Mouse (Mus musculus) stomach, embryonic 15.5 days (tissue): ENCODE measurements around the gene Ctcf. TPM values are rescaled to one million over a fixed set of nuclear protein-coding genes. Genes with fewer than 3 reads are reported as not detected.
A peak's percentile ranks its signal among the peaks of the same experiment; 100 is the strongest.

Source experiments
- ATAC-seq: fragments of 200-750 bp; cut with Nextera tagmentation; 2 replicates; pipeline ENCODE4 v1.8.0; 2017; ENCODE audit warnings: low read depth, moderate number of reproducible peaks, moderate TSS enrichment; ENCODE audit not compliant: insufficient read depth, low FRiP score
- H3K27ac ChIP-seq: fragments of 300-500 bp; sonication (generic); 2 replicates; pipeline ENCODE4 v1.5.1; 2015; ENCODE audit warnings: mild to moderate bottlenecking, inconsistent platforms
- H3K27me3 ChIP-seq: fragments of 300-500 bp; sonication (generic); replicated peaks from 2 replicates; pipeline ENCODE4 v1.6.1; 2015; ENCODE audit warnings: inconsistent platforms
- H3K36me3 ChIP-seq: fragments of 300-500 bp; sonication (generic); 2 replicates; pipeline ENCODE4 v1.6.1; 2015; ENCODE audit warnings: inconsistent platforms
- H3K4me1 ChIP-seq: fragments of 300-500 bp; sonication (generic); 2 replicates; pipeline ENCODE4 v1.6.1; 2015; ENCODE audit warnings: inconsistent platforms
- H3K4me2 ChIP-seq: fragments of 300-500 bp; sonication (generic); 2 replicates; pipeline ENCODE4 v1.6.1; 2015; ENCODE audit warnings: mild to moderate bottlenecking, inconsistent platforms
- H3K4me3 ChIP-seq: fragments of 300-500 bp; sonication (generic); replicated peaks from 2 replicates; pipeline ENCODE4 v1.5.1; 2015; ENCODE audit warnings: inconsistent platforms
- H3K9ac ChIP-seq: fragments of 300-500 bp; sonication (generic); 2 replicates; pipeline ENCODE4 v1.6.1; 2015; ENCODE audit warnings: inconsistent platforms
- H3K9me3 ChIP-seq: fragments of 300-500 bp; sonication (generic); 2 replicates; pipeline ENCODE4 v1.6.1; 2016; ENCODE audit warnings: inconsistent platforms
- WGBS: fragments of 180-500 bp; shearing (Covaris S2); methylation state at CpG from one replicate; pipeline ENCODE4 v1.1.7; 2015; 5-methylcytosine and 5-hydroxymethylcytosine counted together
- polyA plus RNA-seq: library from polyadenylated mRNA; unstranded; fragments of >200 nt; fragmentation: Nextera tagmentation; extraction: Ambion mirVana; gene quantifications from 2 replicates; pipeline ENCODE4 v1.2.1, GENCODE M21; 2015

Gene Ctcf
- polyA plus RNA-seq, 1 experiment from 2014 or later: 112 TPM

GRCm38 (mm10) chr8:105706426-105706825, 70.1 kb downstream of the Ctcf start:
- H3K36me3 ChIP-seq: 0 out of 2 replicates have a peak, but pooled peaks cover 10% of the 10 kb centered on the region
- no peak overlapping the region for H3K9ac ChIP-seq
- 81% methylated on average over 12 of the region's 12 CpGs for WGBS
- H3K9me3 ChIP-seq: no peaks in the 10 kb centered on the region
- H3K4me3 ChIP-seq: no peak overlapping the region
- H3K4me2 ChIP-seq: 0 out of 2 replicates have a peak overlapping the region, but pooled peaks have one; percentile 95
- H3K4me1 ChIP-seq: peaks cover 12% of the 10 kb centered on the region
- H3K27me3 ChIP-seq: no peaks in the 10 kb centered on the region
- H3K27ac ChIP-seq: no peak overlapping the region
- ATAC-seq: no peak

GRCm38 (mm10) chr8:105707498-105708403, 71.4 kb downstream of the Ctcf start, which contains the start of the genes 4933405L10Rik and Enkd1:
Gene 4933405L10Rik (plus strand): TSS chr8:105707655.
Gene Enkd1 (minus strand): TSS chr8:105708210.
- 0 out of 2 replicates have a peak, but pooled peaks cover 7% of the 10 kb centered on the region for H3K36me3 ChIP-seq
- H3K27me3 ChIP-seq: no peaks in the 10 kb centered on the region
- H3K4me3 ChIP-seq: peak within 1 kb of the TSS; percentile 90
- ATAC-seq: peak; percentile 81
- peak within 1 kb of the TSS; percentile 95 for H3K4me2 ChIP-seq
- H3K27ac ChIP-seq: no peak within 1 kb of the TSS
- WGBS: under 1% methylated on average over 53 of the region's 55 CpGs
- peak within 1 kb of the TSS; percentile 64 for H3K9ac ChIP-seq
- 0 out of 2 replicates have a peak, but pooled peaks cover 5% of the 10 kb centered on the region for H3K4me1 ChIP-seq
- no peaks in the 10 kb centered on the region for H3K9me3 ChIP-seq

DNA sequence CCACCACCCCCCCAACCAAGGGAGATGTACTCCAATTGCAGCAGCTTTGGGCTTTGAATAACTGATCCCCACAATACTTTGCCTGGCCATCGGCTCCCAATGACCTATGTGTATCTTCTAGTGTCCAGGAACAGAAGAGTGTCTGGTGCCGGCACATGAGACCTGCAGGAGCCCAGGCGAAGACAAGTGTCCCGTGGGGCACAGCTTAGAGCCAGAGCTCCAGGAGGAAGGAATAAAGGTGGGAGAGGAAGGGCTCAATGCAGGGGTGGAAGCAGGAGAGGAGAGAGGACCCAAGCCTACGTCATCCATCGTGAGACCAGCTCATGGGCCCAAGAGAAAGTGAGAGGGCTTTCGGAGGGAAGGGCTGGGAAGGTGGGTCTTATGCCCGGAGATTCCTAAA, 72.3 kb downstream of the Ctcf start:
- Histone ChIP-seq H3K9me3 (no peaks in the 10 kb centered on the region), H3K36me3 (no peaks in the 10 kb centered on the region), H3K4me3 (no peak overlapping the region), H3K4me1 (0 out of 2 replicates have a peak, but pooled peaks cover 5% of the 10 kb centered on the region), H3K27me3 (no peaks in the 10 kb centered on the region), H3K9ac (no peak overlapping the region), H3K4me2 (no peak overlapping the region), H3K27ac (no peak overlapping the region)
- 90% methylated on average over 8 of the region's 8 CpGs for WGBS
- ATAC-seq: no peak

DNA sequence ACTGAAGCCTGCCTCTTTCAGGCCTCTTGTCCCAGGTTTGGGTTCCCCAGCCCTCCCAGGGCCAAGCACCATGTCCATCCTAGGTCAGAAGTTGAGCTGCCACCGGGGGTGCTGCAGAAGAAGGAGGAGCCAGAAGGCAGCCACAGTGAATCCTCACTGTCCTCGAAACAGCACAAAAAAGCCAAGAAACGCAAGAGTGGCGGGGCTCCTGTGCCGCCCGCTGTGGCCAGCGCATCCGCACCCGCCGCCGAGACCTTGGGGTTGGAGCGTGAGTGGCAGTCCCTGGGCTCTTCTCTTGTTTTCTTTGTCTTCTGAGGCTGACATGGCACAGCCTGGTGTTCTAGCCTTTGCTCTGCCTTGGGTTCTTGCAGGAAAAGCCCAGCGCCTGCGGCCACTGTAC, 72.9 kb downstream of the Ctcf start:
- WGBS: 82% methylated on average over 14 of the region's 14 CpGs
- Histone ChIP-seq H3K4me1 (0 out of 2 replicates have a peak, but pooled peaks cover 5% of the 10 kb centered on the region), H3K27ac (no peak overlapping the region), H3K4me2 (no peak overlapping the region), H3K36me3 (no peaks in the 10 kb centered on the region), H3K4me3 (no peak overlapping the region), H3K9me3 (no peaks in the 10 kb centered on the region), H3K27me3 (no peaks in the 10 kb centered on the region), H3K9ac (no peak overlapping the region)
- no peak for ATAC-seq

GRCm38 (mm10) chr8:105712286-105712685, 75.9 kb downstream of the Ctcf start:
- H3K9me3 ChIP-seq: no peaks in the 10 kb centered on the region
- WGBS: 75% methylated on average over 3 of the region's 3 CpGs
- no peak overlapping the region for H3K9ac ChIP-seq

DNA sequence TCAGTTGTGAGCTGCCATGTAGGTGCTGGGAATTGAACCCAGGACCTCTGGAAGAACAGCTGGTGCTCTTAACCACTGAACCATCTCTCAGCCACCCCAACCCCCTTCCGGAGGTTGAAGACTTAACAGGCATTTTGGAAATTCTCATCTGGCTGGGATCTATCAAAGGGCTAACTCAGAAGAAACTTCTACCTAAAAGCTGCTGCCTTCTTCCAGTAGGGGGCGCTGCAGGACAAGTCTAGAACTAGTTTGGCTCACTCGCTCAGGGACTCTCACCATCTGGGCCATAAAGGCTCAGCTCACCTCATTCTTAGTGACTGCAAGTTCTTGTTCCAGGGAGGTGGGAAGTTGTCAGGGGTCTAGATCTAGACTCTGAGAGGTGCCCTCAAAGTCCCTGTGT, 77.8 kb downstream of the Ctcf start:
- H3K4me2 ChIP-seq: no peak overlapping the region
- H3K4me3 ChIP-seq: no peak overlapping the region
- H3K9me3 ChIP-seq: no peaks in the 10 kb centered on the region
- no peaks in the 10 kb centered on the region for H3K36me3 ChIP-seq
- no peaks in the 10 kb centered on the region for H3K27me3 ChIP-seq
- H3K27ac ChIP-seq: peak overlapping the region; percentile 59; the same call in 1 of the 2 replicates
- ATAC-seq: no peak
- 5% methylated on average over 3 of the region's 3 CpGs for WGBS
- H3K4me1 ChIP-seq: no peaks in the 10 kb centered on the region
- H3K9ac ChIP-seq: no peak overlapping the region

More at GRCm38 (mm10) chr8:105712286-105712685, 75.9 kb downstream of the Ctcf start:
- ATAC-seq: no peak
- Histone ChIP-seq H3K4me1 (0 out of 2 replicates have a peak, but pooled peaks cover 2% of the 10 kb centered on the region), H3K27me3 (no peaks in the 10 kb centered on the region), H3K4me3 (no peak overlapping the region), H3K36me3 (no peaks in the 10 kb centered on the region), H3K27ac (no peak overlapping the region), H3K4me2 (no peak overlapping the region)

- no peak overlapping the region for H3K4me3 ChIP-seq
- no peaks in the 10 kb centered on the region for H3K4me1 ChIP-seq
- ATAC-seq: no peak
- 66% methylated on average over 6 of the region's 6 CpGs for WGBS
- no peak overlapping the region for H3K9ac ChIP-seq
- no peaks in the 10 kb centered on the region for H3K36me3 ChIP-seq
- H3K9me3 ChIP-seq: no peaks in the 10 kb centered on the region
- no peak overlapping the region for H3K4me2 ChIP-seq
- H3K27ac ChIP-seq: peak overlapping the region; percentile 59; the same call in 1 of the 2 replicates
- H3K27me3 ChIP-seq: no peaks in the 10 kb centered on the region
Observed at GRCm38 (mm10) chr8:105715042-105715441, 78.7 kb downstream of the Ctcf start.

- no peaks in the 10 kb centered on the region for H3K36me3 ChIP-seq
- 90% methylated on average over 15 of the region's 15 CpGs for WGBS
- H3K4me3 ChIP-seq: no peak overlapping the region
- no peak overlapping the region for H3K9ac ChIP-seq
- H3K9me3 ChIP-seq: no peaks in the 10 kb centered on the region
- H3K4me2 ChIP-seq: no peak overlapping the region
- no peaks in the 10 kb centered on the region for H3K27me3 ChIP-seq
- ATAC-seq: no peak
- no peaks in the 10 kb centered on the region for H3K4me1 ChIP-seq
- no peak overlapping the region for H3K27ac ChIP-seq
Observed at GRCm38 (mm10) chr8:105716302-105716945, 80.1 kb downstream of the Ctcf start.

DNA sequence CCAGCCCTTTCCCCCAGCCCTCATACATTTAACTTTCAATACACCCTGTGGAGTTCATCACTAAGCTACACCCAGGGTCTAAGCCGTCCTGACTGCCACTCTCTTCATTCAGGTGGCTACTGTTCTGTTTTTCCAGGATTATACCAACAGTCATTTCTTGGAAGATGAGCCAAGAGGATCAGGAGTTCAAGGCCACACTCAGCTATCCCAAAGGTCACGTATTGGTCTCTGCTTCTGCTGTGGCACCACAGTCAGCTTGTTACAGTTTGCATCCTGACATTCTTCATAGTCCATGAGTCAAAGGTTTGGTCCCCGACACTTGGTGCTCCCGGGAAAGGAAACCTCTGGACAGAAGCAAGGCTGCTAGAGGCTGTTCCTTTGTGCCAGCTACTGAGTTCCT, 83.3 kb downstream of the Ctcf start:
- Histone ChIP-seq H3K4me2 (no peak overlapping the region), H3K27me3 (no peaks in the 10 kb centered on the region), H3K4me1 (no peaks in the 10 kb centered on the region), H3K27ac (no peak overlapping the region), H3K36me3 (no peaks in the 10 kb centered on the region), H3K9me3 (no peaks in the 10 kb centered on the region), H3K9ac (no peak overlapping the region), H3K4me3 (no peak overlapping the region)
- ATAC-seq: no peak
- 80% methylated on average over 4 of the region's 4 CpGs for WGBS

DNA sequence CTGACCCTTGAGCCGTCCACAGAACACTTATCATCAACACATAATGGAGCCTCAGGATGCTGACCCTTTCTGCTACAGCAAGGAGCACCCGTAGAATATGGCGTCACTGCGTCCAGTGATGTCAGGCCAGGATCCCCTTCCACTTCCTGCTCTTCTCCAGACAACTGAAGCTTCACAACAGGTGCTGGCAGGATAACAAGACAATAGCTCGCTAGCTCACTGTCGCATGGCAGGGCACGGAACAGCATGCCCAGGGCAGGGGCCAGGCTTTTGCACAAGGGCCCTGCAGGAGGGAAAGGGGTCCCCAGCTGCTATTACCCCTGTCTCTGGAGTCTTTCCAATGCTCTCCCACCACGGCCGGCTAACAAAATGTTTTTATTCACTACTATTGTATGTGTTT, 86.5 kb downstream of the Ctcf start:
- H3K27me3 ChIP-seq: no peaks in the 10 kb centered on the region
- no peak overlapping the region for H3K4me2 ChIP-seq
- no peaks in the 10 kb centered on the region for H3K4me1 ChIP-seq
- 89% methylated on average over 9 of the region's 9 CpGs for WGBS
- no peak overlapping the region for H3K4me3 ChIP-seq
- H3K36me3 ChIP-seq: peaks cover 6% of the 10 kb centered on the region; the same call in 1 of the 2 replicates
- H3K9me3 ChIP-seq: no peaks in the 10 kb centered on the region
- no peak for ATAC-seq
- H3K9ac ChIP-seq: no peak overlapping the region
- no peak overlapping the region for H3K27ac ChIP-seq

DNA sequence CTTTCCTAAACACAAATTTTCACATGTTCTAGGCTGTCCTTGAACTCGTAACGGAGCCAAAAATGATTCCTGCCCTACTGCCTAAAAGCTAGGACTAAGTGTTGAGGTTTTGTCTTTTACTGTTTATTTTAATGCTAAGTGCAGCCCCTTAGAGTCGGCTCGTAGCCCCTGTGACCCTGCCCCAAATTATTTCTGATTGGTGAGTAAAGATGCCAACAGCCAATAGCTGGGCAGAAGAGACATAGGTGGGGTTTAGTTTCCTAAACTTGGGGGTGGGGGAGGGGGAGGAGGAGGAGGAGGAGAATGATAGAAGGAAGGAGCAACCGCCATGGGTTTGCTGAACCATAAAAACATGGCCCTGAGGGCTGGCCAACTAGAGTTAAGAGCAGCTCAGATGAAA, 89.4 kb downstream of the Ctcf start:
- Histone ChIP-seq H3K9ac (no peak overlapping the region), H3K27me3 (no peaks in the 10 kb centered on the region), H3K9me3 (no peaks in the 10 kb centered on the region), H3K4me1 (no peaks in the 10 kb centered on the region), H3K4me3 (no peak overlapping the region), H3K36me3 (peaks cover 6% of the 10 kb centered on the region; the same call in 1 of the 2 replicates), H3K27ac (no peak overlapping the region), H3K4me2 (no peak overlapping the region)
- WGBS: 70% methylated on average over 5 of the region's 5 CpGs
- no peak for ATAC-seq
